Mouse (Mus musculus) CH12.LX (cell line): ENCODE data around the gene Plcxd2. TPM values are rescaled to one million over a fixed set of nuclear protein-coding genes. Genes with fewer than 3 reads are reported as not detected.

Experiments
- DNase-seq: peaks from one replicate; pipeline ENCODE4 v3.0.0-alpha.2; 2013; ENCODE audit errors: extremely low read depth
- H3K27ac ChIP-seq: 2 replicates; pipeline ENCODE4 v1.5.1; 2012; ENCODE audit warnings: low read depth, mild to moderate bottlenecking, control low read depth, moderate library complexity; ENCODE audit not compliant: insufficient read depth
- H3K27me3 ChIP-seq: replicated peaks from 2 replicates; pipeline ENCODE3; 2012; ENCODE audit warnings: inconsistent platforms
- H3K36me3 ChIP-seq, 2 experiments: replicated peaks in 1 of 2; 2 replicates each; pipeline versions ENCODE3 to v1.6.1; 2012; ENCODE audit warnings: inconsistent platforms in 1 of 2, low read length in 1 of 2, mild to moderate bottlenecking in 1 of 2, mixed read lengths in 1 of 2, moderate library complexity in 1 of 2; ENCODE audit not compliant: control insufficient read depth in 1 of 2, insufficient read depth in 1 of 2
- H3K4me1 ChIP-seq, 2 experiments: 2 replicates each; pipeline ENCODE4 v1.6.1; 2012; ENCODE audit warnings: inconsistent platforms in 1 of 2, moderate library complexity in 1 of 2; ENCODE audit not compliant: insufficient read depth in 2 of 2, control insufficient read depth in 1 of 2
- H3K4me2 ChIP-seq: 2 replicates; pipeline ENCODE4 v1.6.1; 2012; ENCODE audit warnings: low read depth, mild to moderate bottlenecking, control low read depth; ENCODE audit not compliant: poor library complexity, insufficient read depth, severe bottlenecking
- H3K4me3 ChIP-seq, 3 experiments: fragments of 150-350 bp in 1 of 3; sonication (generic) in 1 of 3; replicated peaks in 1 of 3; 2 replicates each; pipeline versions ENCODE3 to v1.5.1; 2011 to 2012; ENCODE audit warnings: low read depth in 2 of 3, low read length in 2 of 3, mild to moderate bottlenecking in 2 of 3, moderate library complexity in 2 of 3, control low read depth in 1 of 3, improper control_type of control experiment in 1 of 3, inconsistent platforms in 1 of 3, mixed read lengths in 1 of 3; ENCODE audit not compliant: poor library complexity in 1 of 3
- H3K79me2 ChIP-seq: replicated peaks from 2 replicates; pipeline ENCODE4 v1.6.1; 2012; ENCODE audit warnings: mild to moderate bottlenecking, moderate library complexity; ENCODE audit not compliant: control insufficient read depth, poor library complexity, insufficient read depth, severe bottlenecking; ENCODE audit errors: extremely low read depth
- H3K9ac ChIP-seq: 2 replicates; pipeline ENCODE4 v1.6.1; 2012; ENCODE audit warnings: low read depth, mild to moderate bottlenecking, control low read depth, moderate library complexity; ENCODE audit not compliant: insufficient read depth
- H3K9me3 ChIP-seq: replicated peaks from 2 replicates; pipeline ENCODE3; 2012; ENCODE audit warnings: low read length, inconsistent platforms, mixed read lengths
- CHD1 ChIP-seq: IDR thresholded peaks from 2 replicates; pipeline ENCODE4 v1.6.1; 2012; ENCODE audit warnings: low read depth, low read length, improper control_type of control experiment, inconsistent platforms
- CHD2 ChIP-seq: IDR thresholded peaks from 2 replicates; pipeline ENCODE4 v1.6.1; 2011; ENCODE audit warnings: low read length, improper control_type of control experiment
- CTCF ChIP-seq, 2 experiments: IDR thresholded peaks in 1 of 2; conservative IDR thresholded peaks in 1 of 2; 2 replicates each; pipeline ENCODE4 v1.5.1; 2011 to 2012; ENCODE audit warnings: low read depth in 2 of 2, low read length in 2 of 2, improper control_type of control experiment in 1 of 2, inconsistent platforms in 1 of 2, mild to moderate bottlenecking in 1 of 2, moderate library complexity in 1 of 2
- E2F4 ChIP-seq: IDR thresholded peaks from 2 replicates; pipeline ENCODE4 v1.6.1; 2011; ENCODE audit warnings: low read depth, low read length, improper control_type of control experiment; ENCODE audit not compliant: insufficient replicate concordance
- ELF1 ChIP-seq: IDR thresholded peaks from 2 replicates; pipeline ENCODE4 v1.6.1; 2014; ENCODE audit warnings: low read depth, mild to moderate bottlenecking, inconsistent platforms, low read length, improper control_type of control experiment
- ETS1 ChIP-seq: conservative IDR thresholded peaks from 2 replicates; pipeline ENCODE4 v1.6.1; 2012; ENCODE audit warnings: low read depth, mild to moderate bottlenecking, inconsistent platforms, low read length, improper control_type of control experiment, moderate library complexity
- GABPA ChIP-seq: IDR thresholded peaks from 2 replicates; pipeline ENCODE4 v1.6.1; 2012; ENCODE audit warnings: low read depth, low read length, improper control_type of control experiment, inconsistent platforms; ENCODE audit not compliant: insufficient replicate concordance
- IRF4 ChIP-seq: IDR thresholded peaks from 2 replicates; pipeline ENCODE4 v1.6.1; 2014; ENCODE audit warnings: low read depth, mild to moderate bottlenecking, inconsistent platforms, low read length, improper control_type of control experiment
- JUN ChIP-seq: IDR thresholded peaks from 2 replicates; pipeline ENCODE4 v1.6.1; 2011; ENCODE audit warnings: low read depth, mild to moderate bottlenecking, low read length, improper control_type of control experiment, moderate library complexity; ENCODE audit not compliant: insufficient read depth
- JUND ChIP-seq: conservative IDR thresholded peaks from 2 replicates; pipeline ENCODE4 v1.6.1; 2011; ENCODE audit warnings: low read depth, low read length, improper control_type of control experiment
- KAT2A ChIP-seq: IDR thresholded peaks from 2 replicates; pipeline ENCODE4 v1.6.1; 2012; ENCODE audit warnings: low read length, improper control_type of control experiment, inconsistent platforms; ENCODE audit not compliant: insufficient replicate concordance
- MAFK ChIP-seq: IDR thresholded peaks from 2 replicates; pipeline ENCODE4 v1.6.1; 2011; ENCODE audit warnings: low read length, improper control_type of control experiment; ENCODE audit not compliant: insufficient replicate concordance
- MAX ChIP-seq: IDR thresholded peaks from 2 replicates; pipeline ENCODE4 v1.6.1; 2011; ENCODE audit warnings: low read length, improper control_type of control experiment
- MAZ ChIP-seq: IDR thresholded peaks from 2 replicates; pipeline ENCODE4 v1.6.1; 2012; ENCODE audit warnings: low read depth, mild to moderate bottlenecking, inconsistent platforms, low read length, improper control_type of control experiment, moderate library complexity
- MXI1 ChIP-seq: IDR thresholded peaks from 2 replicates; pipeline ENCODE4 v1.6.1; 2011; ENCODE audit warnings: mild to moderate bottlenecking, low read depth, low read length, improper control_type of control experiment
- NELFE ChIP-seq: IDR thresholded peaks from 2 replicates; pipeline ENCODE4 v1.6.1; 2011; ENCODE audit warnings: low read depth, low read length, improper control_type of control experiment
- PAX5 ChIP-seq: IDR thresholded peaks from 2 replicates; pipeline ENCODE4 v1.6.1; 2012; ENCODE audit warnings: low read length, inconsistent platforms, mixed read lengths
- RCOR1 ChIP-seq: conservative IDR thresholded peaks from 2 replicates; pipeline ENCODE4 v1.6.1; 2012; ENCODE audit warnings: low read depth, mild to moderate bottlenecking, inconsistent platforms, low read length, improper control_type of control experiment
- SIN3A ChIP-seq: IDR thresholded peaks from 2 replicates; pipeline ENCODE4 v1.6.1; 2012; ENCODE audit warnings: low read length, improper control_type of control experiment, inconsistent platforms
- ZNF384 ChIP-seq: IDR thresholded peaks from 2 replicates; pipeline ENCODE4 v1.6.1; 2012; ENCODE audit warnings: low read depth, low read length, improper control_type of control experiment, inconsistent platforms
- dilution Hi-C: fragments of 300-500 bp; cut with MboI; formaldehyde crosslinking; loops from 2 replicates; pipeline ENCODE4 v1.14.3; 2020; ENCODE audit warnings: low sequenced_read_pairs; ENCODE audit not compliant: extremely low pct_unique_long_range_greater_than_20kb, extremely low pct_ligation_motif_present
- in situ Hi-C: fragments of 300-500 bp; cut with MboI; formaldehyde crosslinking; loops from 3 replicates; pipeline ENCODE4 v1.14.3; 2019; ENCODE audit warnings: low sequenced_read_pairs, low pct_ligation_motif_present, low pct_unique_long_range_greater_than_20kb, mixed read lengths
- polyA plus RNA-seq: library from polyadenylated mRNA; unstranded; fragments of >175 nt; gene quantifications from 2 replicates; pipeline ENCODE4 v1.2.1, GENCODE M21; 2012; ENCODE audit warnings: low read depth; ENCODE audit not compliant: insufficient read length
- total RNA-seq, 2 experiments: library from RNA; depleted of rRNA; stranded (reverse); fragments of 300-350 nt in 1 of 2; fragments of >200 nt in 1 of 2; gene quantifications; 2 replicates each; pipeline ENCODE4 v1.2.3; 2012 to 2014

Gene Plcxd2
- total and polyA plus RNA-seq, 3 experiments: not detected

- TF ChIP-seq MXI1 (no peak), KAT2A (no peak), RCOR1 (no peak), JUND (no peak), IRF4 (no peak)
- Histone ChIP-seq H3K36me3 (no peaks in the 10 kb centered on the region), H3K9ac (no peak overlapping the region), H3K27me3 (no peaks in the 10 kb centered on the region), H3K27ac (no peak overlapping the region), H3K4me3 (no peak overlapping the region), H3K79me2 (no peaks in the 10 kb centered on the region), H3K4me2 (no peak overlapping the region), H3K4me1 (no peaks in the 10 kb centered on the region), H3K9me3 (no peaks in the 10 kb centered on the region)
- dilution Hi-C loops (no loop called here), in situ Hi-C loops (no loop called here)
- no peak for DNase-seq
These were observed 87.3 kb downstream of the Plcxd2 start for GRCm38 (mm10) chr16:45922546-45923229.

DNA sequence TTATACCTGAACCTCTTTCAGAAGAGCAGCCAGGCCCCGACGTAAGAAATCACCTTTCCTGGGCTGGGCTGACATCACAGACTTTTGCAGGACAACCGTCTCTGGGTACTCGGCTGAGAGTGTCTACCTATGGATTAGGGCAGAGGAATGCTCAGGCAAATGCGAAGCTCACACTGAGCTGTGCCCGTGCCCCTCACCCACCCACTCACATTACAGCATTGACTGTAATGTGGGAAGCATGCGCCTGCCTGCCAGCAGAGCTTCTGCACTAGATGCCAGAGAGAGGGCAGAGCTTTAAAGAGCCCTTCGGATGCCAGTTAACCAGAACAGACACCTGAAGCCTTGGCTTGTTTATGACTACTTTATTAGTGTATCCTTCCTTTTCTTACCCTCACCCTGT, 90.4 kb downstream of the Plcxd2 start:
- Histone ChIP-seq H3K4me3 (no peak overlapping the region), H3K36me3 (no peaks in the 10 kb centered on the region), H3K9ac (no peak overlapping the region), H3K4me1 (no peaks in the 10 kb centered on the region), H3K27ac (no peak overlapping the region), H3K79me2 (no peaks in the 10 kb centered on the region), H3K27me3 (no peaks in the 10 kb centered on the region), H3K9me3 (no peaks in the 10 kb centered on the region), H3K4me2 (no peak overlapping the region)
- dilution Hi-C loops (no loop called here), in situ Hi-C loops (no loop called here)
- no peak for DNase-seq
- TF ChIP-seq ETS1: no peak
- TF ChIP-seq MAFK: no peak
- TF ChIP-seq ZNF384: no peak
- no peak for TF ChIP-seq JUN
- no peak for TF ChIP-seq ELF1
- no peak for TF ChIP-seq SIN3A
- TF ChIP-seq JUND: no peak
- no peak for TF ChIP-seq NELFE
- TF ChIP-seq MAZ: no peak
- TF ChIP-seq IRF4: no peak
- TF ChIP-seq E2F4: no peak
- no peak for TF ChIP-seq GABPA
- no peak for TF ChIP-seq MAX
- TF ChIP-seq CHD1: no peak
- TF ChIP-seq CHD2: no peak
- no peak for TF ChIP-seq PAX5
- no peak for TF ChIP-seq CTCF (conservative IDR thresholded peaks at IDR 0.05 in 1 of 2, IDR thresholded peaks at IDR 0.05 in 1 of 2; ENCODE audit: low read depth in 2 of 2, low read length in 2 of 2)

Other genes starting within 250 kb of the Plcxd2 start
- not detected in 2 replicates for gene Phldb2, start 56.6 kb downstream of the Plcxd2 start, total RNA-seq (2012; rRNA removed)
- not detected in 2 replicates for gene Phldb2, start 56.6 kb downstream of the Plcxd2 start, total RNA-seq (2014; rRNA removed)
- 0.04 TPM in 1 of 2 replicates, not detected in the other for gene Phldb2, start 56.6 kb downstream of the Plcxd2 start, polyA plus RNA-seq
- gene Cd96, start 110.0 kb upstream of the Plcxd2 start, total RNA-seq (2012; rRNA removed): 5.9 and 6.4 TPM in 2 replicates
- gene Cd96, start 110.0 kb upstream of the Plcxd2 start, total RNA-seq (2014; rRNA removed): 9.7 and 10.7 TPM in 2 replicates
- gene Cd96, start 110.0 kb upstream of the Plcxd2 start, polyA plus RNA-seq: 3.8 and 4.4 TPM in 2 replicates
- 41.4 and 51.4 TPM in 2 replicates for gene Gm4737, start 144.9 kb upstream of the Plcxd2 start, total RNA-seq (2012; rRNA removed)
- 118 and 127 TPM in 2 replicates for gene Gm4737, start 144.9 kb upstream of the Plcxd2 start, total RNA-seq (2014; rRNA removed)
- gene Gm4737, start 144.9 kb upstream of the Plcxd2 start, polyA plus RNA-seq: 124 and 154 TPM in 2 replicates